Mouse (Mus musculus) heart, embryonic 13.5 days (tissue): ENCODE results near the gene Bmp4. TPM values are rescaled to one million over a fixed set of nuclear protein-coding genes. Genes with fewer than 3 reads are reported as not detected.

Source experiments
- polyA plus RNA-seq: library from polyadenylated mRNA; unstranded; fragments of >200 nt; fragmentation: Nextera tagmentation; extraction: Ambion mirVana; gene quantifications from 2 replicates; pipeline ENCODE4 v1.2.1, GENCODE M21; 2015

The Bmp4 gene
- polyA plus RNA-seq, 1 experiment from 2014 or later: 23.9 TPM

Other genes with a start within 250 kb of the Bmp4 start
- gene Gm15217, start 11.3 kb downstream of the Bmp4 start, polyA plus RNA-seq: not detected in 2 replicates